Comparison of ENCODE assay signal across 8 mouse cellular contexts in the genomic region with DNA sequence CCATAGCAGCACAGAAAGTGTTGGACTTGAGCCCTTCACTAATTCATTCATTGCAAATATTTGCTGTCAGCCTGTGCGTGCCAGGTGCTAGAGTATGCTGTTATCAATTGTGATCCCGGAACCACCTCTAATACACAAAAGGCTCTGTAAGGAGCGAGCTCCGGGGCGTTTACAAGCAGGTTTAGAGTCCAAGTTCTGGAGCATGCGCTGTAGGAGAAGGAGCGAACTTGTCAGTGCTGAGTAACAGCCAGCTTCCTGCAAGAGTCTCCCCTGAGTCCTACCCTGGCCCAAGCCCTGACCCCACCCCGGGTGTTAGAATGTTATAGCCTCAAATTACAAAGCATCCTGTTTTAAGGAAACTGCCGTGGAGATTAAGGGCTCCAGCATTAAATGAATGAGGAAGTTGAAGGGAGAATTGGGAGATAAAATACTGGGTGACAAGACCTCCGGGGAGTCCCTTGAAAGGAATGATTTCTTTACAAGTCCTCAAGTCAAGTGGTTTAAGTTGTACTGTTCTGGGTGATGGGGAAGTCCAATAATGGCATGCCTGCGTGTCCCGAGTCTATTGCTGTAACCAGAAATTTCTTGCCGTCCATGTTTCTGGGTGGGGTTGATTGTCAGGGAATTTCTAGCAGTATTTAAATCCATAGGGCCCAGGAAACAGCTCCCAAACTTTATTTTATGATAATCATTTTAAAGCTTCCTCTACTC. TPM values are rescaled to one million over a fixed set of nuclear protein-coding genes. Genes with fewer than 3 reads are reported as not detected.
DNase-seq lines count a peak whose midpoint lies in the region; ATAC-seq lines count a peak whose summit lies in the region.

No protein-coding gene starts in this region.

- no peaks in the 10 kb centered on the region for H3K9me3 ChIP-seq in heart, embryonic 11.5 days (replicated peaks; ENCODE audit: control insufficient read depth, low read length)
- no peaks in the 10 kb centered on the region for H3K9me3 ChIP-seq in forebrain, embryonic 13.5 days (replicated peaks)

- no peak; the same call in 1 of the 2 replicates for ATAC-seq in heart, embryonic 11.5 days (replicated peaks; ENCODE audit: insufficient number of reproducible peaks, low FRiP score, low TSS enrichment)
- ATAC-seq in megakaryocyte, adult 5-6 weeks (ENCODE audit: poor library complexity, severe bottlenecking) = peak; percentile 54
- ATAC-seq in forebrain, embryonic 13.5 days = no peak

- peak overlapping the region; percentile 67 for H3K4me2 ChIP-seq in heart, embryonic 11.5 days
- no peak overlapping the region for H3K4me2 ChIP-seq in forebrain, embryonic 13.5 days

- peak overlapping the region; percentile 75 for H3K27ac ChIP-seq in heart, embryonic 11.5 days (ENCODE audit: low read depth, low read length)
- no peak overlapping the region for H3K27ac ChIP-seq in forebrain, embryonic 13.5 days

- H3K27me3 ChIP-seq in heart, embryonic 11.5 days (ENCODE audit: control insufficient read depth, insufficient read depth, low read length) = no peaks in the 10 kb centered on the region
- 0 out of 2 replicates have a peak, but pooled peaks cover 10% of the 10 kb centered on the region for H3K27me3 ChIP-seq in forebrain, embryonic 13.5 days

- peak overlapping the region; percentile 23 for H3K4me3 ChIP-seq in heart, embryonic 11.5 days (ENCODE audit: low read depth, low read length)
- no peak overlapping the region for H3K4me3 ChIP-seq in forebrain, embryonic 13.5 days

- H3K4me1 ChIP-seq in heart, embryonic 11.5 days (ENCODE audit: control insufficient read depth, insufficient read depth, low read length) = peaks cover 36% of the 10 kb centered on the region
- H3K4me1 ChIP-seq in forebrain, embryonic 13.5 days = peaks cover 20% of the 10 kb centered on the region

- H3K9ac ChIP-seq in heart, embryonic 11.5 days (ENCODE audit: low read depth, low read length) = peak overlapping the region; percentile 47
- no peak overlapping the region for H3K9ac ChIP-seq in forebrain, embryonic 13.5 days

- no peaks in the 10 kb centered on the region for H3K36me3 ChIP-seq in heart, embryonic 11.5 days (ENCODE audit: control insufficient read depth, insufficient read depth, low read length)
- H3K36me3 ChIP-seq in forebrain, embryonic 13.5 days (ENCODE audit: poor library complexity, severe bottlenecking) = no peaks in the 10 kb centered on the region

- 16% methylated on average over 13 of the region's 13 CpGs for WGBS in heart, embryonic 11.5 days (ENCODE audit: insufficient replicate concordance)
- WGBS in forebrain, embryonic 13.5 days = 41% methylated on average over 13 of the region's 13 CpGs

- DNase-seq in adrenal gland, postnatal 36 days = peak; percentile 14 to 40
- DNase-seq in adrenal gland, adult 18-20 months (ENCODE audit: low spot score in 2 of 2) = no peak
- peak; percentile 73 to 76 for DNase-seq in kidney, postnatal 36 days
- no peak for DNase-seq in cerebellum, adult 11 months
- no peak for DNase-seq in ovary, postnatal 10 days (ENCODE audit: low spot score)

RNA-seq across cellular contexts. Expression of a gene that starts 0.8 kb away (rescaled TPM):
- total RNA-seq in adrenal gland, postnatal 36 days (2021) = 10 to 100 TPM; 28.5 to 32.3 TPM
- 10 to 100 TPM; 27.8 to 30.4 TPM for total RNA-seq in adrenal gland, adult 18-20 months (2021)
- 19.1 and 19.2 TPM in 2 replicates for polyA plus RNA-seq in heart, embryonic 11.5 days (2014; fragmentation: Nextera tagmentation; extraction: Ambion mirVana)
- total RNA-seq in megakaryocyte, adult 5-6 weeks (2015) = 68.3 and 69.7 TPM in 2 replicates
- 25.3 and 31.4 TPM in 2 replicates for total RNA-seq in megakaryocyte, adult 5-6 weeks (2017)
- polyA plus RNA-seq in forebrain, embryonic 13.5 days (2015; fragmentation: Nextera tagmentation; extraction: Ambion mirVana) = 9.7 and 13.7 TPM in 2 replicates

Comparison
In these comparisons a context has a peak if more than half of its experiments do, and no peak if none do; other contexts are left out.
1. DNase-seq: peak in adrenal gland, postnatal 36 days (2 of 2) and kidney, postnatal 36 days (2 of 2); none in adrenal gland, adult 18-20 months (0 of 2), cerebellum, adult 11 months (single experiment) and ovary, postnatal 10 days (single experiment).